Mouse (Mus musculus): ENCODE measurements around the gene Prmt1. TPM values are rescaled to one million over a fixed set of nuclear protein-coding genes. Genes with fewer than 3 reads are reported as not detected.

The Prmt1 gene
- polyA plus RNA-seq, 1 experiment from 2014 or later = 98.6 TPM

- Histone ChIP-seq H3K4me2 (ENCODE audit: low read depth, low read length) (no peak overlapping the region), H3K4me3 (ENCODE audit: low read depth, low read length) (no peak overlapping the region), H3K9ac (ENCODE audit: low read depth, low read length) (no peak overlapping the region), H3K9me3 (replicated peaks; ENCODE audit: control insufficient read depth, low read length) (no peaks in the 10 kb centered on the region), H3K36me3 (ENCODE audit: control insufficient read depth, insufficient read depth) (no peaks in the 10 kb centered on the region), H3K4me1 (ENCODE audit: control insufficient read depth, low read depth, low read length) (no peaks in the 10 kb centered on the region; the same call in 1 of the 2 replicates), H3K27me3 (ENCODE audit: control insufficient read depth, insufficient read depth, low read depth, low read length) (peaks cover 2% of the 10 kb centered on the region; the same call in 1 of the 2 replicates), H3K27ac (ENCODE audit: low read length) (no peak overlapping the region)
- ATAC-seq (ENCODE audit: low read depth) = no peak
- 79% methylated on average over 13 of the region's 13 CpGs for WGBS (ENCODE audit: insufficient replicate concordance)
Measured at GRCm38 (mm10) chr7:44960512-44960910, 25.9 kb downstream of the Prmt1 start.

DNA sequence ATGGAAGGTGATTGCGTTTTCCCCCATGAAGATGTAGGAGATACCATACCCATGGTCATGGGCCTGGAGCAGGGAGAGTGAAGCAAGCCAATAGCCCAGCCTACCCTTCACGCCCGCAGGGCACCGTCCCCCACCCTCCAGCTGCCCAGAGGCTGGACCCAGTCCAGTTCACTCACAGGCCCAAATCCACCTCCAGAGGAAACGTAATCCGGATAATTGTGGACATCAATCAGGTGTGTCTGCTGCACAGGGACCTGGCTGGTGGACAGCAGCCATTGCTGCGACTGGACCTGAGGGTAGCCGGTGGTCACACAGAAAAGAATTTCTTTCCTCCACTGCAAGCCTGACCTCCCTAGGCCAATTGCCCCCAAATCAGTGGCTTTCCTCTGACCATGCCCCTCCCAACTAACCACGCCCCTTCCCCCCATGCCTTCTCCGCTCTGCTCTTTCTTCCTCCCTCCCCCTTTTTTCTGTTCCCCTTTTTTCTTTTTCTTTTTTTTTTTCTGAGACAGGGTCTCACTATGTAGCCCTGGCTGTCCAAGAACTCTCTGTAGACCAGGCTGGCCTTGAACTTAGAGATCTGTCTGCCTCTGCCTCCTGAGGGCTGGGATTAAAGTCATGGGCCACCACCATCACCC, 26.4 kb downstream of the Prmt1 start:
- H3K4me2 ChIP-seq (ENCODE audit: low read depth, low read length) = no peak overlapping the region
- H3K27ac ChIP-seq (ENCODE audit: low read length) = no peak overlapping the region
- H3K27me3 ChIP-seq (ENCODE audit: control insufficient read depth, insufficient read depth, low read depth, low read length) = peaks cover 2% of the 10 kb centered on the region; the same call in 1 of the 2 replicates
- no peak for ATAC-seq (ENCODE audit: low read depth)
- H3K4me1 ChIP-seq (ENCODE audit: control insufficient read depth, low read depth, low read length) = no peaks in the 10 kb centered on the region; the same call in 1 of the 2 replicates
- 58% methylated on average over 10 of the region's 10 CpGs for WGBS (ENCODE audit: insufficient replicate concordance)
- no peak overlapping the region for H3K4me3 ChIP-seq (ENCODE audit: low read depth, low read length)
- no peaks in the 10 kb centered on the region for H3K36me3 ChIP-seq (ENCODE audit: control insufficient read depth, insufficient read depth)
- no peaks in the 10 kb centered on the region for H3K9me3 ChIP-seq (replicated peaks; ENCODE audit: control insufficient read depth, low read length)
- no peak overlapping the region for H3K9ac ChIP-seq (ENCODE audit: low read depth, low read length)

DNA sequence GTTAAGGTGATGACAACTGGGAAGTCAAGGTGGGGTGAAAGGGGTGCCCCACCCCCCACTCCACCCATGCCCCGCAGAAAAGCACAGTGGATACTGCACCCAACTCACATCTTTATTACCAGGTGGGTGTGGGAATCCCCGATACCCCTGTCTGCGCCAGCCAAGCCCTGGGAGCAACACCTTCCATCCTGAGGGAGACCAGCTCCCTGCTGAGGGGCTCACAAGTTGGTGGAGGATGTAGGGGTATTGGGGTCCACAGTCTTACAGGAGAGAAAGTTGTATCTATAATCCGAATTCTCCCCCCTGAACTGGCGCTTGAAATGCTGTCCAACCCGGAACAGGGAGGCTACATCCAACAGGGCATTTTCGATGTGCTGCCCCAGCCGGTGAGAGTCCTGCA, 27.1 kb downstream of the Prmt1 start:
- Histone ChIP-seq H3K4me3 (ENCODE audit: low read depth, low read length) (no peak overlapping the region), H3K27me3 (ENCODE audit: control insufficient read depth, insufficient read depth, low read depth, low read length) (peaks cover 2% of the 10 kb centered on the region; the same call in 1 of the 2 replicates), H3K4me2 (ENCODE audit: low read depth, low read length) (no peak overlapping the region), H3K9ac (ENCODE audit: low read depth, low read length) (no peak overlapping the region), H3K27ac (ENCODE audit: low read length) (no peak overlapping the region), H3K9me3 (replicated peaks; ENCODE audit: control insufficient read depth, low read length) (no peaks in the 10 kb centered on the region), H3K4me1 (ENCODE audit: control insufficient read depth, low read depth, low read length) (no peaks in the 10 kb centered on the region; the same call in 1 of the 2 replicates), H3K36me3 (ENCODE audit: control insufficient read depth, insufficient read depth) (no peaks in the 10 kb centered on the region)
- no peak for ATAC-seq (ENCODE audit: low read depth)
- WGBS (ENCODE audit: insufficient replicate concordance) = 60% methylated on average over 8 of the region's 8 CpGs

- Histone ChIP-seq H3K4me3 (ENCODE audit: low read depth, low read length) (no peak overlapping the region), H3K27ac (ENCODE audit: low read length) (no peak overlapping the region), H3K27me3 (ENCODE audit: control insufficient read depth, insufficient read depth, low read depth, low read length) (peaks cover 2% of the 10 kb centered on the region; the same call in 1 of the 2 replicates), H3K9ac (ENCODE audit: low read depth, low read length) (no peak overlapping the region), H3K36me3 (ENCODE audit: control insufficient read depth, insufficient read depth) (no peaks in the 10 kb centered on the region), H3K4me1 (ENCODE audit: control insufficient read depth, low read depth, low read length) (peaks cover under 1% of the 10 kb centered on the region), H3K9me3 (replicated peaks; ENCODE audit: control insufficient read depth, low read length) (no peaks in the 10 kb centered on the region), H3K4me2 (ENCODE audit: low read depth, low read length) (no peak overlapping the region)
- ATAC-seq (ENCODE audit: low read depth) = peak; percentile 20; the same call in 1 of the 2 replicates
- 27% methylated on average over 7 of the region's 7 CpGs for WGBS (ENCODE audit: insufficient replicate concordance)
Measured at GRCm38 (mm10) chr7:44958208-44958607, 28.2 kb downstream of the Prmt1 start.

DNA sequence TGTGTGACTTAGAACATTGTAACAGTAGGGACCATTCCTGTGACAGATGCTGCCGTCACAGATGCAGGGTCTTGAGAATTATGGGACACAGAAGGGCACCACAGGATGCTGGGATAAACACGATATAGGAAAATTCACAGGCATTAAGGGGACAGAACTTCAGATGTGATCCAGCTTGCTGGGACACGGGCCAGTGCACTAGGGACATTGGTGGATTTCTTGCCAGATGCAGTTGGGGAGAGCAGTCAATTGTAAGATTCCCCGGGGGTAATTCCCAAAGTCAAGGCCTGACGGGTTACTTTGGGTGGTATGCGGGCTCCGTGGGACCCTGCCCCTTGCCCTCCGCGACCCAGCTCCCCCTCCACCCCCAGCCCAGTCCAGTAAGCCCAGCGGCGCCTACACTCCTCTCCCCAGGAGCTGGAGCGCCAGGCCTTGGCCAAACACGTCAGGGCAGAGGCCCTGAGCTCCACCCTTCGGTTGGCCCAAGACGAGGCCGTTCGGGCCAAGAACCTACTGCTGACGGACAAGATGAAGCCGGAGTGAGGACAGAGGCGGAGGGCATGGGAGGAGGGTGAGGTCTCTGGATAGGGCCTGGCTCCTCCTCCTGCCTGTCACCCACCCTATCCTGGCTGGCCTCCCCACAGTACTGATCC, 29.1 kb downstream of the Prmt1 start:
- ATAC-seq (ENCODE audit: low read depth) = no peak
- 71% methylated on average over 20 of the region's 20 CpGs for WGBS (ENCODE audit: insufficient replicate concordance)
- H3K9ac ChIP-seq (ENCODE audit: low read depth, low read length) = no peak overlapping the region
- no peaks in the 10 kb centered on the region for H3K36me3 ChIP-seq (ENCODE audit: control insufficient read depth, insufficient read depth)
- peaks cover 9% of the 10 kb centered on the region for H3K4me1 ChIP-seq (ENCODE audit: control insufficient read depth, low read depth, low read length)
- H3K9me3 ChIP-seq (replicated peaks; ENCODE audit: control insufficient read depth, low read length) = no peaks in the 10 kb centered on the region
- H3K4me3 ChIP-seq (ENCODE audit: low read depth, low read length) = no peak overlapping the region
- H3K27me3 ChIP-seq (ENCODE audit: control insufficient read depth, insufficient read depth, low read depth, low read length) = peaks cover 2% of the 10 kb centered on the region; the same call in 1 of the 2 replicates
- H3K27ac ChIP-seq (ENCODE audit: low read length) = no peak overlapping the region
- H3K4me2 ChIP-seq (ENCODE audit: low read depth, low read length) = no peak overlapping the region

DNA sequence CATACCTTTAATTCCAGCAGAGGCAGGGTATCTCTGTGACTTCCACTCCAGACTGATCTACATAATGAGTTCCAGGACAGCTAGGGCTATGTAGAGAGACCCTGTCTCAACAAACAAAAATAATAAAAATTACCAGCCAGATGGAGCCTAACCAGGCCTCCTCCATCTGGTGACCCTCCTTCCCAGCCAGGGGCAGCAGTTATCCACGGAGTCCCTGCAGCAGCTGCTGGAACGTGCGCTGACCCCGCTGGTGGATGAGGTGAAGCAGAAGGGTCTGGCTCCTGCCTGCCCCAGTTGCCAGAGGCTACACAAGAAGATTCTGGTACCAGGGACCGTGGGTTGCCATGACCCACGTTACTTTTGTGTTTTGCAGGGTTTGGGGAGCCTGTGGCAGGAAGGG, 30.1 kb downstream of the Prmt1 start:
- Histone ChIP-seq H3K4me1 (ENCODE audit: control insufficient read depth, low read depth, low read length) (peaks cover 18% of the 10 kb centered on the region), H3K9me3 (replicated peaks; ENCODE audit: control insufficient read depth, low read length) (no peaks in the 10 kb centered on the region), H3K4me3 (ENCODE audit: low read depth, low read length) (no peak overlapping the region), H3K9ac (ENCODE audit: low read depth, low read length) (no peak overlapping the region), H3K4me2 (ENCODE audit: low read depth, low read length) (no peak overlapping the region), H3K27me3 (ENCODE audit: control insufficient read depth, insufficient read depth, low read depth, low read length) (peaks cover 9% of the 10 kb centered on the region), H3K27ac (ENCODE audit: low read length) (no peak overlapping the region), H3K36me3 (ENCODE audit: control insufficient read depth, insufficient read depth) (no peaks in the 10 kb centered on the region)
- 67% methylated on average over 6 of the region's 6 CpGs for WGBS (ENCODE audit: insufficient replicate concordance)
- no peak for ATAC-seq (ENCODE audit: low read depth)

GRCm38 (mm10) chr7:44955628-44956027, 30.7 kb downstream of the Prmt1 start:
- Histone ChIP-seq H3K4me3 (ENCODE audit: low read depth, low read length) (no peak overlapping the region), H3K4me1 (ENCODE audit: control insufficient read depth, low read depth, low read length) (peaks cover 18% of the 10 kb centered on the region), H3K4me2 (ENCODE audit: low read depth, low read length) (no peak overlapping the region), H3K36me3 (ENCODE audit: control insufficient read depth, insufficient read depth) (no peaks in the 10 kb centered on the region), H3K27me3 (ENCODE audit: control insufficient read depth, insufficient read depth, low read depth, low read length) (peaks cover 15% of the 10 kb centered on the region), H3K9ac (ENCODE audit: low read depth, low read length) (no peak overlapping the region), H3K9me3 (replicated peaks; ENCODE audit: control insufficient read depth, low read length) (no peaks in the 10 kb centered on the region), H3K27ac (ENCODE audit: low read length) (no peak overlapping the region)
- no peak for ATAC-seq (ENCODE audit: low read depth)
- 36% methylated on average over 5 of the region's 5 CpGs for WGBS (ENCODE audit: insufficient replicate concordance)

DNA sequence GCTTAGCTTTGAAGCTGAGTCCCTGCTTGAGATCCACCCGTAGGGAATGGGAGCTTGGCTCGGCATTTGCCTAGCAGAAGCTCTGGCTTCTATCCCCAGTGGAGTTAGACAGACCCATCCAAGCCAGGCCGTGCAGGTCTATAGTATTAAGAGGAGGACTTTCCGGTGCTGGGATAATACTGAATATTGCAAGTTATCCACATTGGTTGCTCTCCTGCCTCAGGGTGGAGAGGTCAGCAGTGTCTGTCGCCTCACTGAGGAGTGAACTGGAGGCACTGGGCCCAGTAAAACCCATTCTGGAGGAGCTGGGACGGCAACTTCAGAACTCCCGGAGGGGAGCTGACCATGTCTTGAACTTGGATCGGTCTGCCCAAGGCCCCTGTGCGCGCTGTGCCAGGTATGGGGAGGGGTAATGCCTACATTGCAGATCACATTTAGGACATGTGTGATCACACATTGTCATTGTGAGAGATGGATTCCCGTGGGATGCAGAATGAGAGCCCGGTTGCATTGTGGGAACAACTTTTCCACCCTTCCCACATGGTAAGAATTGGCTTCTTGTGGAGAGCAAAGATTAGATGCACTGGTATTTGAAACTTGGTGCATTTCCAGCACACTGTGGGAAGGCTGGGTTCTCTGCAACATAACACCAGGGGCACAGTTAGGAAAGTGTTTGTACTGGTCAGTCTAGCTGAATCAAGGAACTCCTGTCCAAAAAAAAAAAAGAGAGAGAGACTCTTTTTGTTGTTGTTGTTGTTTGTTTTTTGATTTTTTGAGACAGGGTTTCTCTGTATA, 32.1 kb downstream of the Prmt1 start:
- Histone ChIP-seq H3K9me3 (replicated peaks; ENCODE audit: control insufficient read depth, low read length) (no peaks in the 10 kb centered on the region), H3K9ac (ENCODE audit: low read depth, low read length) (no peak overlapping the region), H3K4me2 (ENCODE audit: low read depth, low read length) (no peak overlapping the region), H3K27me3 (ENCODE audit: control insufficient read depth, insufficient read depth, low read depth, low read length) (peaks cover 28% of the 10 kb centered on the region), H3K27ac (ENCODE audit: low read length) (no peak overlapping the region), H3K36me3 (ENCODE audit: control insufficient read depth, insufficient read depth) (no peaks in the 10 kb centered on the region), H3K4me1 (ENCODE audit: control insufficient read depth, low read depth, low read length) (peaks cover 18% of the 10 kb centered on the region), H3K4me3 (ENCODE audit: low read depth, low read length) (no peak overlapping the region)
- ATAC-seq (ENCODE audit: low read depth) = no peak
- 83% methylated on average over 12 of the region's 12 CpGs for WGBS (ENCODE audit: insufficient replicate concordance)

Data from liver, embryonic 16.5 days (tissue).